Mouse (Mus musculus): ENCODE results near the gene Sh2d6.

GRCm38 (mm10) chr6:72550503-72551100 is 29.1 kb upstream of the Sh2d6 start:
- TF ChIP-seq CTCF (IDR thresholded peaks at IDR 0.05; ENCODE audit: low read depth) (no peak), EP300 (IDR thresholded peaks at IDR 0.05; ENCODE audit: low read depth) (no peak)

All from heart, postnatal 0 days (tissue).